Mouse (Mus musculus) CH12.LX (cell line): Measurements from ENCODE around the gene Slc25a21. TPM values are rescaled to one million over a fixed set of nuclear protein-coding genes. Genes with fewer than 3 reads are reported as not detected.

Source experiments
- DNase-seq: peaks from one replicate; pipeline ENCODE4 v3.0.0-alpha.2; 2013; ENCODE audit errors: extremely low read depth
- H3K27ac ChIP-seq: 2 replicates; pipeline ENCODE4 v1.5.1; 2012; ENCODE audit warnings: low read depth, mild to moderate bottlenecking, control low read depth, moderate library complexity; ENCODE audit not compliant: insufficient read depth
- H3K27me3 ChIP-seq: replicated peaks from 2 replicates; pipeline ENCODE3; 2012; ENCODE audit warnings: inconsistent platforms
- H3K36me3 ChIP-seq, 2 experiments: replicated peaks in 1 of 2; 2 replicates each; pipeline versions ENCODE3 to v1.6.1; 2012; ENCODE audit warnings: inconsistent platforms in 1 of 2, low read length in 1 of 2, mild to moderate bottlenecking in 1 of 2, mixed read lengths in 1 of 2, moderate library complexity in 1 of 2; ENCODE audit not compliant: control insufficient read depth in 1 of 2, insufficient read depth in 1 of 2
- H3K4me1 ChIP-seq, 2 experiments: 2 replicates each; pipeline ENCODE4 v1.6.1; 2012; ENCODE audit warnings: inconsistent platforms in 1 of 2, moderate library complexity in 1 of 2; ENCODE audit not compliant: insufficient read depth in 2 of 2, control insufficient read depth in 1 of 2
- H3K4me2 ChIP-seq: 2 replicates; pipeline ENCODE4 v1.6.1; 2012; ENCODE audit warnings: low read depth, mild to moderate bottlenecking, control low read depth; ENCODE audit not compliant: poor library complexity, insufficient read depth, severe bottlenecking
- H3K4me3 ChIP-seq, 3 experiments: fragments of 150-350 bp in 1 of 3; sonication (generic) in 1 of 3; replicated peaks in 1 of 3; 2 replicates each; pipeline versions ENCODE3 to v1.5.1; 2011 to 2012; ENCODE audit warnings: low read depth in 2 of 3, low read length in 2 of 3, mild to moderate bottlenecking in 2 of 3, moderate library complexity in 2 of 3, control low read depth in 1 of 3, improper control_type of control experiment in 1 of 3, inconsistent platforms in 1 of 3, mixed read lengths in 1 of 3; ENCODE audit not compliant: poor library complexity in 1 of 3
- H3K79me2 ChIP-seq: replicated peaks from 2 replicates; pipeline ENCODE4 v1.6.1; 2012; ENCODE audit warnings: mild to moderate bottlenecking, moderate library complexity; ENCODE audit not compliant: control insufficient read depth, poor library complexity, insufficient read depth, severe bottlenecking; ENCODE audit errors: extremely low read depth
- H3K9ac ChIP-seq: 2 replicates; pipeline ENCODE4 v1.6.1; 2012; ENCODE audit warnings: low read depth, mild to moderate bottlenecking, control low read depth, moderate library complexity; ENCODE audit not compliant: insufficient read depth
- H3K9me3 ChIP-seq: replicated peaks from 2 replicates; pipeline ENCODE3; 2012; ENCODE audit warnings: low read length, inconsistent platforms, mixed read lengths
- CHD1 ChIP-seq: IDR thresholded peaks from 2 replicates; pipeline ENCODE4 v1.6.1; 2012; ENCODE audit warnings: low read depth, low read length, improper control_type of control experiment, inconsistent platforms
- CTCF ChIP-seq, 2 experiments: IDR thresholded peaks in 1 of 2; conservative IDR thresholded peaks in 1 of 2; 2 replicates each; pipeline ENCODE4 v1.5.1; 2011 to 2012; ENCODE audit warnings: low read depth in 2 of 2, low read length in 2 of 2, improper control_type of control experiment in 1 of 2, inconsistent platforms in 1 of 2, mild to moderate bottlenecking in 1 of 2, moderate library complexity in 1 of 2
- ELF1 ChIP-seq: IDR thresholded peaks from 2 replicates; pipeline ENCODE4 v1.6.1; 2014; ENCODE audit warnings: low read depth, mild to moderate bottlenecking, inconsistent platforms, low read length, improper control_type of control experiment
- EP300 ChIP-seq: IDR thresholded peaks from 2 replicates; pipeline ENCODE4 v1.6.1; 2011; ENCODE audit warnings: low read length, improper control_type of control experiment
- GABPA ChIP-seq: IDR thresholded peaks from 2 replicates; pipeline ENCODE4 v1.6.1; 2012; ENCODE audit warnings: low read depth, low read length, improper control_type of control experiment, inconsistent platforms; ENCODE audit not compliant: insufficient replicate concordance
- IRF4 ChIP-seq: IDR thresholded peaks from 2 replicates; pipeline ENCODE4 v1.6.1; 2014; ENCODE audit warnings: low read depth, mild to moderate bottlenecking, inconsistent platforms, low read length, improper control_type of control experiment
- JUN ChIP-seq: IDR thresholded peaks from 2 replicates; pipeline ENCODE4 v1.6.1; 2011; ENCODE audit warnings: low read depth, mild to moderate bottlenecking, low read length, improper control_type of control experiment, moderate library complexity; ENCODE audit not compliant: insufficient read depth
- MAZ ChIP-seq: IDR thresholded peaks from 2 replicates; pipeline ENCODE4 v1.6.1; 2012; ENCODE audit warnings: low read depth, mild to moderate bottlenecking, inconsistent platforms, low read length, improper control_type of control experiment, moderate library complexity
- MEF2A ChIP-seq: IDR thresholded peaks from 2 replicates; pipeline ENCODE4 v1.6.1; 2014; ENCODE audit warnings: low read depth, mild to moderate bottlenecking, inconsistent platforms, low read length, improper control_type of control experiment, borderline replicate concordance
- MXI1 ChIP-seq: IDR thresholded peaks from 2 replicates; pipeline ENCODE4 v1.6.1; 2011; ENCODE audit warnings: mild to moderate bottlenecking, low read depth, low read length, improper control_type of control experiment
- MYC ChIP-seq: IDR thresholded peaks from 2 replicates; pipeline ENCODE4 v1.6.1; 2011; ENCODE audit warnings: low read depth, mild to moderate bottlenecking, improper control_type of control experiment, low read length
- NELFE ChIP-seq: IDR thresholded peaks from 2 replicates; pipeline ENCODE4 v1.6.1; 2011; ENCODE audit warnings: low read depth, low read length, improper control_type of control experiment
- NRF1 ChIP-seq: IDR thresholded peaks from 2 replicates; pipeline ENCODE4 v1.6.1; 2014; ENCODE audit warnings: low read depth, mild to moderate bottlenecking, inconsistent platforms, low read length, improper control_type of control experiment, moderate library complexity
- RAD21 ChIP-seq: IDR thresholded peaks from 2 replicates; pipeline ENCODE4 v1.6.1; 2011; ENCODE audit warnings: low read depth, mild to moderate bottlenecking, low read length, improper control_type of control experiment, moderate library complexity
- RCOR1 ChIP-seq: conservative IDR thresholded peaks from 2 replicates; pipeline ENCODE4 v1.6.1; 2012; ENCODE audit warnings: low read depth, mild to moderate bottlenecking, inconsistent platforms, low read length, improper control_type of control experiment
- SIN3A ChIP-seq: IDR thresholded peaks from 2 replicates; pipeline ENCODE4 v1.6.1; 2012; ENCODE audit warnings: low read length, improper control_type of control experiment, inconsistent platforms
- USF2 ChIP-seq: conservative IDR thresholded peaks from 2 replicates; pipeline ENCODE4 v1.6.1; 2011; ENCODE audit warnings: low read depth, low read length, improper control_type of control experiment
- ZKSCAN1 ChIP-seq: IDR thresholded peaks from 2 replicates; pipeline ENCODE4 v1.6.1; 2012; ENCODE audit warnings: low read depth, inconsistent platforms, low read length, improper control_type of control experiment, borderline replicate concordance
- ZMIZ1 ChIP-seq: IDR thresholded peaks from 2 replicates; pipeline ENCODE4 v1.6.1; 2012; ENCODE audit warnings: low read depth, mild to moderate bottlenecking, inconsistent platforms, low read length, improper control_type of control experiment
- dilution Hi-C: fragments of 300-500 bp; cut with MboI; formaldehyde crosslinking; loops from 2 replicates; pipeline ENCODE4 v1.14.3; 2020; ENCODE audit warnings: low sequenced_read_pairs; ENCODE audit not compliant: extremely low pct_unique_long_range_greater_than_20kb, extremely low pct_ligation_motif_present
- in situ Hi-C: fragments of 300-500 bp; cut with MboI; formaldehyde crosslinking; loops from 3 replicates; pipeline ENCODE4 v1.14.3; 2019; ENCODE audit warnings: low sequenced_read_pairs, low pct_ligation_motif_present, low pct_unique_long_range_greater_than_20kb, mixed read lengths
- polyA plus RNA-seq: library from polyadenylated mRNA; unstranded; fragments of >175 nt; gene quantifications from 2 replicates; pipeline ENCODE4 v1.2.1, GENCODE M21; 2012; ENCODE audit warnings: low read depth; ENCODE audit not compliant: insufficient read length
- total RNA-seq, 2 experiments: library from RNA; depleted of rRNA; stranded (reverse); fragments of 300-350 nt in 1 of 2; fragments of >200 nt in 1 of 2; gene quantifications; 2 replicates each; pipeline ENCODE4 v1.2.3; 2012 to 2014

Gene Slc25a21
- total and polyA plus RNA-seq, 3 experiments = not detected

- no peaks in the 10 kb centered on the region for H3K79me2 ChIP-seq
- dilution Hi-C loops = no loop called here
- no peak overlapping the region for H3K4me2 ChIP-seq
- H3K27ac ChIP-seq = no peak overlapping the region
- no peaks in the 10 kb centered on the region for H3K27me3 ChIP-seq
- H3K4me3 ChIP-seq = no peak overlapping the region
- no peak for DNase-seq
- H3K9ac ChIP-seq = no peak overlapping the region
- no peaks in the 10 kb centered on the region for H3K4me1 ChIP-seq
- TF ChIP-seq ZMIZ1 (no peak), MAZ (no peak), NELFE (no peak), SIN3A (no peak), CHD1 (no peak), ELF1 (no peak), IRF4 (no peak), EP300 (no peak), CTCF (conservative IDR thresholded peaks at IDR 0.05 in 1 of 2, IDR thresholded peaks at IDR 0.05 in 1 of 2; ENCODE audit: low read depth in 2 of 2, low read length in 2 of 2) (no peak), MYC (no peak), MEF2A (no peak), MXI1 (no peak)
- TF ChIP-seq, all 38 proteins: peak for 0
- H3K9me3 ChIP-seq = no peaks in the 10 kb centered on the region
- H3K36me3 ChIP-seq = no peaks in the 10 kb centered on the region
- in situ Hi-C loops = no loop called here
Measured at GRCm38 (mm10) chr12:56905222-56905621, 292.1 kb downstream of the Slc25a21 start.

- H3K4me1 ChIP-seq = no peaks in the 10 kb centered on the region
- no peaks in the 10 kb centered on the region for H3K36me3 ChIP-seq
- in situ Hi-C loops = no loop called here
- no peak overlapping the region for H3K4me3 ChIP-seq
- H3K79me2 ChIP-seq = no peaks in the 10 kb centered on the region
- DNase-seq = no peak
- H3K4me2 ChIP-seq = no peak overlapping the region
- H3K27ac ChIP-seq = no peak overlapping the region
- no peak overlapping the region for H3K9ac ChIP-seq
- H3K27me3 ChIP-seq = no peaks in the 10 kb centered on the region
- TF ChIP-seq ZKSCAN1 = no peak
- TF ChIP-seq RCOR1 = no peak
- no peaks in the 10 kb centered on the region for H3K9me3 ChIP-seq
- dilution Hi-C loops = no loop called here
Measured at GRCm38 (mm10) chr12:56902774-56903456, 294.4 kb downstream of the Slc25a21 start.

- TF ChIP-seq MEF2A = no peak
- no peak for TF ChIP-seq RAD21
- no peak for TF ChIP-seq MXI1
- no peak for TF ChIP-seq GABPA
- TF ChIP-seq JUN = no peak
- no peak for TF ChIP-seq NRF1
- no peak for TF ChIP-seq USF2
- Histone ChIP-seq H3K79me2 (no peaks in the 10 kb centered on the region), H3K27me3 (no peaks in the 10 kb centered on the region), H3K9ac (no peak overlapping the region), H3K4me2 (no peak overlapping the region), H3K36me3 (no peaks in the 10 kb centered on the region), H3K9me3 (no peaks in the 10 kb centered on the region), H3K27ac (no peak overlapping the region), H3K4me3 (no peak overlapping the region), H3K4me1 (peaks cover 0 to 4% of the 10 kb centered on the region in 2 experiments; a peak in 1 of 4 replicates)
- in situ Hi-C loops (no loop called here), dilution Hi-C loops (no loop called here)
- DNase-seq = no peak
Measured at GRCm38 (mm10) chr12:56897976-56898375, 299.3 kb downstream of the Slc25a21 start.
